Mouse (Mus musculus) liver, embryonic 14.5 days (tissue): Measurements from ENCODE around the gene Scn4a.

Experiments used
- CTCF ChIP-seq: IDR thresholded peaks from 2 replicates; pipeline ENCODE4 v1.5.1; 2016; ENCODE audit warnings: antibody characterized with exemption, low read depth, control low read depth
- EP300 ChIP-seq: IDR thresholded peaks from 2 replicates; pipeline ENCODE4 v1.6.1; 2016; ENCODE audit warnings: antibody characterized with exemption, low read depth

DNA sequence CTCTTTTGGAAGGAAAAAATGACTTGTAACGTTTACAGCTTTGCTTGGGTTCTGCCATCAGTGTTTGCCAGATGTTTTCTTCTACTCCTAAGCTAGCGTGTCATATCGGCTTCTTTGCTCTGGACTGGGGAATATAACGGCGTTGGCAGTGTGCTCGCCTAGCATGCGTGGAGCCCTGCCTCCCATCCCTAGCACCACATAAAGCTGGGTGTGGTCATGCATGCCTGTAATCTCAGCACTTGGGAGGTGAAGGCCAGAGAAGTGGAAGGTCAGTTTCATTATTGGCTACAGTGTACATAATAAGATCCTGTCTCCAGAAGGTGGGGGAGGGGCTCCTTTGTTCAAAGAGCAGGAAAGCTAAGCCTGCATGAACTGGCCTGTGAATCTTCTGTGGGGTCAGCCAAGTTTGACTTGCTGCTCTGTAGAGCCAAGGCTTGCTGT lies 78.1 kb downstream of the Scn4a start:
- TF ChIP-seq EP300, result no peak
- TF ChIP-seq CTCF, result no peak
